Mouse (Mus musculus): ENCODE data around the gene Slc7a7.

GRCm38 (mm10) chr14:54427696-54428095 is 10.1 kb upstream of the Slc7a7 start:
- TF ChIP-seq POLR2A (IDR thresholded peaks at IDR 0.05; ENCODE audit: low read depth, low read length) (no peak), CTCF (IDR thresholded peaks at IDR 0.05; ENCODE audit: borderline replicate concordance, insufficient read depth, low read length) (no peak)
